Mouse (Mus musculus) ES-Bruce4 (cell line): Measurements from ENCODE around the gene Lclat1.
A peak's percentile ranks its signal among the peaks of the same experiment; 100 is the strongest.

Experiments
- CTCF ChIP-seq: IDR thresholded peaks from one replicate; pipeline ENCODE4 v1.8.1; 2011; ENCODE audit warnings: low read depth, low read length
- EP300 ChIP-seq: IDR thresholded peaks from 2 replicates; pipeline ENCODE4 v1.6.1; 2011; ENCODE audit warnings: low read depth, low read length; ENCODE audit not compliant: insufficient read depth
- POLR2A ChIP-seq: IDR thresholded peaks from one replicate; pipeline ENCODE4 v1.8.1; 2011; ENCODE audit warnings: low read length; ENCODE audit not compliant: insufficient read depth

- TF ChIP-seq CTCF (peak; percentile 74), POLR2A (no peak), EP300 (no peak)
These were observed 11.3 kb upstream of the Lclat1 start for GRCm38 (mm10) chr17:73096484-73096883.
